Mouse (Mus musculus): ENCODE measurements at regions not wholly inside any gene's neighbourhood (a gene's known extent, or its start where the extent isn't known, plus 50 kb on each side); places are given as distances from the start of the nearest gene placed in this dataset.
A peak's percentile ranks its signal among the peaks of the same experiment; 100 is the strongest.

DNA sequence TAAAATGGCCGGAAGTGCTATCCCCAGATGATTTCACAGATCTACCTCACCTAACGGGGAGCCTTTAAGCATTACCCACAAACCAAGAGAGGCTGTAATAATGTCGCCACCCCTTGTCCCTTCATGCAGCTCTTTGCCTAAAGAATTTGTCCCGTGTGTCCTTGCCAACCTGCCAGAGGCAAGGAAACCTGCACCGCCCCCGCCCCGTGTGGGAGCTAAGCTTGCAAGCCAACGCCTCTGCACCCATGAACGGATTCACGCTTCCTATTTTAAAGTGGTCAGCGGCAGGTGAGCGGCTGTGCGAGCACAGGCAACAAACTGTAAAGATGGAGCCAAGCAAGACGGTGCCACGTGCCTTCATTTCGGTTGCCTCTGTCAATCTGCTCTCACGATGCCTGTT is 63.1 kb downstream of the Gm11011 start:
- no peak overlapping the region for H3K9ac ChIP-seq
- no peak overlapping the region for H3K27ac ChIP-seq
- no peak overlapping the region; the same call in 1 of the 2 replicates for H3K4me3 ChIP-seq (replicated peaks)
- no peaks in the 10 kb centered on the region for H3K9me3 ChIP-seq (replicated peaks)
- ATAC-seq (replicated peaks; ENCODE audit: low FRiP score) = peak; percentile 10; the same call in 1 of the 2 replicates
- no peaks in the 10 kb centered on the region for H3K27me3 ChIP-seq
- peaks cover 23% of the 10 kb centered on the region for H3K4me1 ChIP-seq
- 53% methylated on average over 17 of the region's 17 CpGs for WGBS
- H3K36me3 ChIP-seq = no peaks in the 10 kb centered on the region
- H3K4me2 ChIP-seq = peak overlapping the region; percentile 46

DNA sequence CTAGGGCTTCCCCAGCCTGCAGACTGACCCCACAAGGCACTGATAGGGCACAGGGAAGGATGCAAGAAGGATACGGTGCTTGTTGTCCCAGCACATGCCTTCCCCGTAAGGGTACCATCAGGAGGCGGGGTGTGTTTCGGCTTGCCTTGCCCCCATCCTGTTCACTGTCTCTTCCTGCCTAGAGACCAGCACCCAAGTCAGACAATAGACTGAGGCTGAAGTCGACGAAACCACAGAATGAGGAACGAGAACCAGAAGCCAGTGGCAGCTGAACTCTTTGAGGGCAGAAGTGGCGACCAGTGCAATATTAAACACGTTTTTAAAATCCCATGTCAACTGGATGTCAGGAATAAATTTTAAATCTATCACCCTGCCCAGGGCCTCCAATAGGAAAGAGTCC is 67.6 kb downstream of the Gm11011 start:
- Histone ChIP-seq H3K9ac (no peak overlapping the region), H3K27ac (no peak overlapping the region), H3K27me3 (no peaks in the 10 kb centered on the region), H3K9me3 (replicated peaks) (no peaks in the 10 kb centered on the region), H3K4me1 (peaks cover 19% of the 10 kb centered on the region), H3K36me3 (no peaks in the 10 kb centered on the region), H3K4me2 (no peak overlapping the region), H3K4me3 (replicated peaks) (no peak overlapping the region)
- ATAC-seq (replicated peaks; ENCODE audit: low FRiP score) = no peak
- WGBS = 71% methylated on average over 9 of the region's 9 CpGs

DNA sequence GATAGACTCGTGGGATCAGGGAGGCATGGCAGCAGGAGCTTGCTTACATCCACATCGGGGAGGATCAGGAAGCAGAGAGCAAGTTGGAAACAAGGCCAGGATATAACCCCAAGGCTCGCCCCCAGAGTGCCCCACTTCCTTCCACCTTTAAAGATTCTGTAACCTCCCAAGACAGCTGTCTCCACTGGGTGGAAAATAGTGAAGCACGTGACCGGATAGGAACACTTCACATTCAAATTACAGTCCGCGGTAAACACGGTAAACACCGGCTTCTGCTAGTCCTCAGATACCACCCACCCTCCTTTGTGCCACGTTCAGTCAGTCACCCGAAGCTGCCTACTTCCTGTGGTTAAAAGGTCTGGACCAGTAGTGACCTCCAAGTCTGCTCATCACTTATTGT is 72.2 kb downstream of the Gm11011 start:
- no peaks in the 10 kb centered on the region for H3K9me3 ChIP-seq (replicated peaks)
- peaks cover 6% of the 10 kb centered on the region; the same call in 1 of the 2 replicates for H3K4me1 ChIP-seq
- 61% methylated on average over 11 of the region's 11 CpGs for WGBS
- no peaks in the 10 kb centered on the region for H3K36me3 ChIP-seq
- 0 out of 2 replicates have a peak, but pooled peaks have one; percentile 33 for ATAC-seq (replicated peaks; ENCODE audit: low FRiP score)
- no peak overlapping the region for H3K9ac ChIP-seq
- no peaks in the 10 kb centered on the region for H3K27me3 ChIP-seq
- H3K27ac ChIP-seq = peak overlapping the region; percentile 61
- H3K4me3 ChIP-seq (replicated peaks) = no peak overlapping the region
- H3K4me2 ChIP-seq = no peak overlapping the region

DNA sequence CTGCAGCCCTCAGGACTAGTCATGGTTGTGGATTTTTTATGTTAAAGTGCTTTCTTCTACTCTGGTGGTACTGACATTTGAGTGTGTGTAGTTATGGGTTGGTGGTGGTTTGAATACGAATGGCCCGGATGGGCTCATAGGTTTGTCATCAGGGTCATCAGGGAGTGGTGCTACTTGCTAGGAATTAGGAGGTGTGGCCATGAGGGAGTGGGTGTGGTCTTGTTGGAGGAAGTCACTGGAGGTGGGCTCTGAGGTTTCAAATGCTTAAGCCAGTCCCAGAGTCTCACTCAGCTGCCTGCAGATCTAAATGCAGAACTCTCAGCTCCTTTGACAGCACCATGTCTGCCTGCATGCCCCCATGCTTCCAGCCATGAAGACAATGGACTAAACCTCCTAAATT is 76.8 kb downstream of the Gm11011 start:
- Histone ChIP-seq H3K4me1 (peaks cover 6% of the 10 kb centered on the region; the same call in 1 of the 2 replicates), H3K9me3 (replicated peaks) (no peaks in the 10 kb centered on the region), H3K27me3 (no peaks in the 10 kb centered on the region), H3K27ac (no peak overlapping the region), H3K4me2 (no peak overlapping the region), H3K4me3 (replicated peaks) (no peak overlapping the region), H3K9ac (no peak overlapping the region), H3K36me3 (no peaks in the 10 kb centered on the region)
- 83% methylated on average over 2 of the region's 2 CpGs for WGBS
- no peak for ATAC-seq (replicated peaks; ENCODE audit: low FRiP score)

- no peak overlapping the region for H3K9ac ChIP-seq
- H3K4me1 ChIP-seq = peaks cover 1% of the 10 kb centered on the region; the same call in 1 of the 2 replicates
- no peak overlapping the region for H3K4me2 ChIP-seq
- H3K27me3 ChIP-seq = no peaks in the 10 kb centered on the region
- H3K36me3 ChIP-seq = no peaks in the 10 kb centered on the region
- no peak for ATAC-seq (replicated peaks; ENCODE audit: low FRiP score)
- 86% methylated on average over 4 of the region's 4 CpGs for WGBS
- H3K27ac ChIP-seq = no peak overlapping the region
- H3K4me3 ChIP-seq (replicated peaks) = no peak overlapping the region
- no peaks in the 10 kb centered on the region for H3K9me3 ChIP-seq (replicated peaks)
These were observed 78.1 kb downstream of the Gm11011 start for GRCm38 (mm10) chr2:169509406-169509805.

GRCm38 (mm10) chr2:169504416-169505057 is 83.0 kb downstream of the Gm11011 start:
- Histone ChIP-seq H3K36me3 (no peaks in the 10 kb centered on the region), H3K4me2 (no peak overlapping the region), H3K9me3 (replicated peaks) (no peaks in the 10 kb centered on the region), H3K27me3 (no peaks in the 10 kb centered on the region), H3K9ac (no peak overlapping the region), H3K4me1 (peaks cover 18% of the 10 kb centered on the region), H3K4me3 (replicated peaks) (no peak overlapping the region), H3K27ac (no peak overlapping the region)
- no peak for ATAC-seq (replicated peaks; ENCODE audit: low FRiP score)
- 83% methylated on average over 11 of the region's 11 CpGs for WGBS

DNA sequence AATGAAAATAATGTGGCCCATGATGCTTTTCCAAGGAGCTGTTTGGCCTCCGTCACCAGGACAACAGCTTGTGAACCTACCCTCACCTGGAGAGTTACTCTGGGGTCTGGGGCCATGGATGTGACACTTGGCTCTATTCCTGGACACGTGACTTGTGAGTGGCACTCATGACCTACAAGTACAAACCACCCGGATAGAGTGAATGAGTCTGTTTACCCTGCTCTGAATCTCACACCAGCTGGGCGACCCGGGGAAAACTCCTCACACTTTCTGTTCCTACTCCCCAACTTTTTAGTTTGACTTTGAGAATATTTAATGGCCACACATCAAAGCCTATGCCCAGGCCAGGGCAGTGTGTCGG is 84.0 kb downstream of the Gm11011 start:
- H3K9ac ChIP-seq = no peak overlapping the region
- peak overlapping the region; percentile 57; the same call in 1 of the 2 replicates for H3K27ac ChIP-seq
- peak; percentile 49; the same call in 1 of the 2 replicates for ATAC-seq (replicated peaks; ENCODE audit: low FRiP score)
- no peak overlapping the region for H3K4me2 ChIP-seq
- WGBS = 41% methylated on average over 6 of the region's 6 CpGs
- no peak overlapping the region for H3K4me3 ChIP-seq (replicated peaks)
- H3K4me1 ChIP-seq = peaks cover 18% of the 10 kb centered on the region
- no peaks in the 10 kb centered on the region for H3K27me3 ChIP-seq
- H3K36me3 ChIP-seq = no peaks in the 10 kb centered on the region
- no peaks in the 10 kb centered on the region for H3K9me3 ChIP-seq (replicated peaks)

DNA sequence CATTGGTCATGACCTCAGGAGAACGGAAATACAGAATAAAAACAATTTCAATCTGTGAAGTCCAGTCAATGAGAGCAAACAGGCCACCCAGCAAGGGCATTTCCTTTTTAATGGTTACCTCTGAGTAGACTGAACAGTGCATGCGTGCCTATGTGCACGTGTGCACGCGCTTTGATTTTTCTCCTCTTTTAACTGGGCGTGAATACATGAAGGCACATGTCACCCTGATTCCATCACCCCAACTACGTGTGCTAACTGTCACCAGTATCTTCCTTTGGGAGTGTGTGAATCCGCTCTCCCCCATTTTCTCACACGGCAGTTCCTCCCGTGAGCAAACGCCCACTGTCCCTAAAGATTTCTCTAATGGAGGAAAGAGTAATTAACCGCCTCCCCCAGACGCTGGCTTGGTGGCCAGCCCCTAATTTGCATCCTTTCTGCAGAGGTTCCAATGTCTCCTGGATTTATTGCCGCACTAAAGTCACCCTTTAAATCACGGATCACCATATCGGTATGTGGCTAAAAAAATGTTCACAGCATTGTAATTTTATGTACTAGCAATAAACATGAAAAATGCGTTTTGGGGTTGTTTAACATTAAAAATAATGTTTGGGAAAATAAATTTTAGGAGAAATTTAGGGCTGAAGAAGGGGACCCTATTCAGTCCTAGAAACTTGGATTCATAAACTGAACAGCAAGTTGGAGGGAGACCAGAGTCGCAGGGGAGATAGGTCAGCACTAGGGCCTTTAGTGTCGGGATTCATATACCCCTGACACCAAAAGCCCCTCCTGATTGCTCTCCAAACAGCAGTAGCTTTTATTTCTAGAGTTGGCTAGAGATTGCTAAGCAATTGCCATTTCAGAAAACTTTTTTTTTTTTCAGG is 84.6 kb downstream of the Gm11011 start:
- Histone ChIP-seq H3K9ac (no peak overlapping the region), H3K4me1 (peaks cover 18% of the 10 kb centered on the region), H3K9me3 (replicated peaks) (no peaks in the 10 kb centered on the region), H3K36me3 (no peaks in the 10 kb centered on the region), H3K27me3 (no peaks in the 10 kb centered on the region), H3K4me3 (replicated peaks) (peak overlapping the region; percentile 18; the same call in 1 of the 2 replicates), H3K4me2 (peak overlapping the region; percentile 46), H3K27ac (peak overlapping the region; percentile 66)
- ATAC-seq (replicated peaks; ENCODE audit: low FRiP score) = peak; percentile 86
- 22% methylated on average over 19 of the region's 19 CpGs for WGBS

GRCm38 (mm10) chr2:169501736-169502340 is 85.7 kb downstream of the Gm11011 start:
- Histone ChIP-seq H3K9me3 (replicated peaks) (no peaks in the 10 kb centered on the region), H3K4me2 (no peak overlapping the region), H3K27ac (no peak overlapping the region), H3K36me3 (no peaks in the 10 kb centered on the region), H3K27me3 (no peaks in the 10 kb centered on the region), H3K4me3 (replicated peaks) (no peak overlapping the region), H3K4me1 (peaks cover 18% of the 10 kb centered on the region), H3K9ac (no peak overlapping the region)
- 86% methylated on average over 11 of the region's 11 CpGs for WGBS
- ATAC-seq (replicated peaks; ENCODE audit: low FRiP score) = no peak

- Histone ChIP-seq H3K27me3 (no peaks in the 10 kb centered on the region), H3K36me3 (no peaks in the 10 kb centered on the region), H3K4me1 (peaks cover 11% of the 10 kb centered on the region), H3K4me3 (replicated peaks) (no peak overlapping the region), H3K4me2 (no peak overlapping the region), H3K9me3 (replicated peaks) (no peaks in the 10 kb centered on the region), H3K27ac (no peak overlapping the region), H3K9ac (no peak overlapping the region)
- 85% methylated on average over 10 of the region's 10 CpGs for WGBS
- ATAC-seq (replicated peaks; ENCODE audit: low FRiP score) = no peak
These were observed 92.2 kb downstream of the Gm11011 start for GRCm38 (mm10) chr2:169495368-169495767.

DNA sequence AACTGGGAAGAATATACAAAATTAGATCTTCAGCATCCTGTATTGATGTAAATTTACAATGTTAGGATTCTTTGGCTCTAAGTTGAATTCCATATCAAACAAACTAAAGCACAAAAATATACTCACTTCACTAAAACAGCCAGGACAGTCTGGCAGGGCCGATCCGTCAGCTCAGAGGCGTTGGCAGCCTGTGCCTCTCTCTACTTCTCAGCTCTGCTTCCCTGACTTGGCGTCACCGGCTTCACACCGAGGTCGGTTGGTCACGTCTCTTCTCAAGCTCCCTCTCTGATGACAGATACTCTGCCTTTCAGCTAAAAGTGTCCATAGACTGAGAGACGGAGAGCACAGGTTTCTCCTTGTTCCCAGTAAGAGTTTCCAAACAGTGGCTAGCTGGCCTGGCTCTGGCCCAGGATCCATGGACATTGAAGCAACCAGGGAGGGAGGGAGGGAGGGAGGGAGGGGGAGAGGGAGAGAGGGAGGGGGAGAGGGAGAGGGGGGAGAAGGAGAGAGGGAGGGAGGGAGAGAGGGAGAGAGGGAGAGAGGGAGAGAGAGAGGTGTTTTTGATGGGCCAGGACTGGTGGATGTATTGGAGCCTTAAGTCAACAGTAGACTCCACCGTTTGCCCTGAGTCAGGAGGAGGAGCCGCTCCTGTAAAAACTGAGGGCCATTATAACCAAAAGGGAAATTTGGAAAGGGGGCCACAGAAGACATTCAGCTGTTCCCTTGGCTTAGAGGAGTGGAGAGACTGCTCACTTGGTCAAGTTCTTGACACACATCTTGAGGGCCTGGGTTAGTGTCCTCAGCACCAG is 92.8 kb downstream of the Gm11011 start:
- no peak for ATAC-seq (replicated peaks; ENCODE audit: low FRiP score)

More for the DNA sequence above, 92.8 kb downstream of the Gm11011 start:
- no peaks in the 10 kb centered on the region for H3K36me3 ChIP-seq
- H3K27me3 ChIP-seq = no peaks in the 10 kb centered on the region
- no peaks in the 10 kb centered on the region for H3K9me3 ChIP-seq (replicated peaks)
- no peak overlapping the region for H3K4me3 ChIP-seq (replicated peaks)
- H3K27ac ChIP-seq = no peak overlapping the region
- H3K4me1 ChIP-seq = peaks cover 11% of the 10 kb centered on the region
- WGBS = 58% methylated on average over 11 of the region's 11 CpGs
- no peak overlapping the region for H3K9ac ChIP-seq
- no peak overlapping the region for H3K4me2 ChIP-seq

Data from kidney, embryonic 15.5 days (tissue).